Mouse (Mus musculus): ENCODE measurements at regions not wholly inside any gene's neighbourhood (a gene's known extent, or its start where the extent isn't known, plus 50 kb on each side); places are given as distances from the start of the nearest gene placed in this dataset.

DNA sequence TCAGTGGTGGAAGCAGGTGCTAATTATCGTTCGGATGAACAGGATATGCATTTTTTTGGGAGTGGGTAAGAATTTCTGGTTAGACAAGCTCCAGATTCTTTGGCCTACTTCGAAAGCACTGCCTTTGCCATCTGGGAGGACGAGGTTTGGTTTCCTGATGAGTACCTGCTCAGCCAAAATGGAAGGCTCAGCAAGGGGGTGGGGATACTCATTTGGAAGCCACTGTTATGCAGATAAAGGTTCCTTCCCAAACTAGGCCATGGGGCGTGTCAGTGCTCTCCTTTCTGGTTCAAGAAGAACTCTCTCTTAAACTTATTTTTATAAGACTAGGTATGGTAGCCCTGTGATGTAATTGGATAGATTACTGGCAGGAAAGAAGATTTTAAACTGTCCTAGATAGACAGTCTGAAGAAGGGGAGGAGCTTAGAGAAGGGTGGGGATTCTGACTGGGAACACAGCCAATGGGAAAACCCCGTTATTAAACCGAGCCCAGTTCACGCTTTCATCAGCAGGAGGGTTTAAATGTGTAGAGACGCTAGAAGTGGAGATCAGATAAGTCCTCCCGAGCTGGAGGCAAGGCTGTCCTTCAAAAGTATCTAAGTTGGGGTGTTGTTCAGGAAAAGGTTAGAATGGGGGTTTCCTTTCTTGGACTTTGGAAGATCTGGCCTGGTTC lies 119.7 kb upstream of the Bmp2 start:
- no peak for DNase-seq (ENCODE audit: extremely low read depth, insufficient read length, low spot score)

GRCm38 (mm10) chr2:133436913-133437843 lies 114.8 kb upstream of the Bmp2 start:
- no peak for DNase-seq (ENCODE audit: extremely low read depth, insufficient read length, low spot score)

DNA sequence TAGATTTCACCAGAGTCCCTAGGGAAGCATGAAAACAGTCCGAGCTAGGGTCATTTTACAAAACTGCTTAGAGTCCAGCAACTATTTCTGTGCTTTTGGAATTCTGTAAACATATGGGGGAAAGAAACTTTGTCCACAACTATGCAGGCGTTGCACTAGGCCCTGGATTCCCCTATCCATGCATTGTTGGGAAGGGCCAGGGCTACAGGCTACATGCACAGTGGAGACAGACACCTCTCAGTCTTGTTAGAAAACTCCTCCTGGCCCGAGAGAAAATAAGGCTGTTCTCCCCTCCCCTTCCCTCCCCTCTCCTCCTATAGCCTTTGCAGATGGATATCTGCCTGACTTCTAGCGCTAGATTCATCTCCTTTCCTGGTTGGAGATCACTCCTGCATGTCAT lies 113.9 kb upstream of the Bmp2 start:
- DNase-seq (ENCODE audit: extremely low read depth, insufficient read length, low spot score), result no peak

DNA sequence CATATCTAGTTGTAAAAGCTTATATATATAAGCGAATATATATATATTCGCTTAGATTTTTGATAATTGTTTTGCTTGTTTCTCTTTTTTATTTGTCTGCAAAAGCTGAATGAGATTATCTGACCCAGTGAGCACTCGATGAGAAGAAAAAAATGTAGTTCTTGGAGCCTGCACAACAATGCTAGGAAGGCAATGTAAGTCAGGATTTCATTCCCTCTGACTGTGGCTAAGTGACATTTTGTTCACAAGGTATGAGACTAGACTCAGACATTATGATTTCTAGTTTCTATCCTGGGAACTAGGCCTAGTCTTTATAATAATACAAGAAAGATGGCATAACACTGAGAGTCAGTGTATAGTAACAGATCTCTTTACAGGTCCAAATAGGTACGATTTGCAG lies 108.9 kb upstream of the Bmp2 start:
- no peak for DNase-seq (ENCODE audit: extremely low read depth, insufficient read length, low spot score)

DNA sequence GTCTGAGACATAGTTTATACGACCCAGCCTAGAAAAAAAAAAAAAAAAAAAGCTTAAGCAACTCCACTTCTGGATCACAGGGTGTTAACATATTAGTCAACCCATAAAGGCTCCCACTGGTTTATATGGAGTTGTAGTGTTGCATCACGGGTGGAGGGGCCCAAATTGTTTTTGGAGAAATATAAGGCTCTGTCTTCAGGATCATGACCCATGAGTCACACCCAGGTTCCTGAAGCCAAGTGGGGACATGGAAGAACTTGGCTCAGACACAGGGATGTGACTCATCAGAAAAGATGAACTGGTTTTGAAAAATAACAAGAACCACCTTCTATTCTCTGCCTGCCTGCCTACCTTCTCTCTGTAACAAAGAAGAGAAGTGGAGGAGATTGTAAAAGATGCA lies 108.5 kb upstream of the Bmp2 start:
- DNase-seq (ENCODE audit: extremely low read depth, insufficient read length, low spot score), result peak; percentile 19

- no peak for DNase-seq (ENCODE audit: extremely low read depth, insufficient read length, low spot score)
These were observed 99.0 kb upstream of the Bmp2 start for GRCm38 (mm10) chr2:133452947-133453346.

- no peak for DNase-seq (ENCODE audit: extremely low read depth, insufficient read length, low spot score)
These were observed 96.3 kb upstream of the Bmp2 start for GRCm38 (mm10) chr2:133455484-133456170.

- no peak for DNase-seq (ENCODE audit: extremely low read depth, insufficient read length, low spot score)
These were observed 95.2 kb upstream of the Bmp2 start for GRCm38 (mm10) chr2:133456785-133457184.

DNA sequence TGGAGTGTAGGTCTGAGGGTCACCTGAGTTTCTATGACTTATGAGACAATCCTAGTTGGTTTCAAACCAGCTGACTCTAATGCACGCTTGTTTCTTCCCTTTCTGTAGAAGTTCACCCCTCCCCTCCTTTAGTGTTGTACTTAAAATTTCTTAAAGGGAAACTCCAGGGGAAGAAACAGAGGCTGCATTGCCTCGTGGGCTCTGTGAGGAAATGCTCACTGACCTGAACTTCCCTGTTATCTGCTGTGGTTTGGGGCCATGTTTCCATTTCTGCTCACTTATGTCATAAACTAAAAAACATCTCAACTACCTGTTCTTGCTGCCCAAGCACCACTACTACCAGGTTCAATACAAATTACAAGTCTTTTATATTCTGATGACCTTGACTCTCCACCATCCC lies 93.2 kb upstream of the Bmp2 start:
- no peak for DNase-seq (ENCODE audit: extremely low read depth, insufficient read length, low spot score)

DNA sequence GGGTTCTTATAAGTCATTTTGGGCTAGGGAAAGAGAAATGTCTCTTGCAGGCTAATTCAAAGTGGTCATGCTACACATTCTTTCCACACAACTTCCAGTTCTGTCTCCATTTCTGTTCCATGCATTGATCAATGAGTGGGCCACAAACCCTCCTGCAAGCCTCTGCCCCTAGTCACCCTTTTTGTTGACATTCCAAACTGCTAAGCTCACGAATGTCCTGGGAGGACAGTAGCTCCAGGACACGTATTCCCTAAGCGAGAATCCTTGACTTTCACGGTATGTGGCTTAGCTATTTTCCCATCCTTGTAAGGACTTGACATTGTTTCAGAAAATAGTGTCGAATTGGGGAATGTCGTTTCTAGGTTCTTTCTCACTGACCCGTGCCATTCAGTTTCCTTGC lies 91.1 kb upstream of the Bmp2 start:
- DNase-seq (ENCODE audit: extremely low read depth, insufficient read length, low spot score), result no peak

DNA sequence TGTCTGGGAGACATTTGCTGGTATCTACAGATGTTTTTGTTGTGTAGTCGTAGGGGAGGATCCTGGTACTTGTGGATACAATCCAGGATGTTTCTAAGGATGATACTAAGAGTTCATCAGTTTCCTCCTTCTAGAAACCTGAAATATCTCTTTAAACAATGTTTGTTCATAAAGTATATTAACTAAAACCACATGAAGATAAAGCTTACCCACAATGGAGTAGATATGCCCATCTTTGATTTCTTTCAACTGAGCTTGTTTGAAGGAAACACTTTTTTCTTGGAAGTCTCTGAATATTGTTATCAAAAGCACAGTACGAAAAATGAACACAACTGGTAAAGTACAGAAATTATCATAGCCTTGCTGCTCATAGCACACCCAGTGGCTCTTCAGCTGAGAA lies 89.6 kb upstream of the Bmp2 start:
- DNase-seq (ENCODE audit: extremely low read depth, insufficient read length, low spot score), result no peak

- no peak for DNase-seq (ENCODE audit: extremely low read depth, insufficient read length, low spot score)
These were observed 84.5 kb upstream of the Bmp2 start for GRCm38 (mm10) chr2:133467170-133468168.

DNA sequence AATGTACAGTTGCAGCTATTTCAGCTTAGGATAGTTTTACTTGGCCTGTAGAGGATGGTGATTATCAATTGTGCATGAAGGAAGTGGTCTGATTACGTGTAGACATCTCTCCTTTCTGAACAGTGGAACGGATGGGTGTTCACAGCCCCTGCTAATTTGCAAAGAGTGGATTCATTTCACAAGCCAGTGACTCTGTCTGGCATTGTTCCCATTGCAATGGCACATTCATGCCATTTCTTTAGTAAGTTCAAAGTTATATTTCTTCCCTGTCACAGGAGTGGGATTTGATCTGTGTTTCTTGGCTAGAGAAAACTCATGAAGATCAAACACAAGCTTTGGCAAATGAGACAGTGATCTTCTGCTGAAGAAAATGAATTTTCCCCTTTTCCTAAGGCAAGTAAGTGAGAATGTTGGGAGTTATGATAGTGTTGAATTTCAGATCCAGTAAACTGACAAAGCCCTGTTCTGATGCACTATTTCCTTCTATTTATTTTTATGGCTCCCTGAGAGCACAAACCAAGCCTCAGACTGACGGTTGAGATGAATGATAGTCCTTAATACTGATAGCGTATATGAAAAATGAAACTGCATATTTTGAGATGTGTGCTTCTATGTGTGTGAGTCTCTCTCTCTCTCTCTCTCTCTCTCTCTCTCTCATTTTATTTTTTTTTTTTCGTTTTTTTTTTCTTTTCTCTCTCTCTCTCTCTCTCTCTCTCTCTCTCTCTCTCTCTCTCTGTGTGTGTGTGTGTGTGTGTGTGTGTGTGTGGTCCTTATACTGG lies 78.8 kb upstream of the Bmp2 start:
- DNase-seq (ENCODE audit: extremely low read depth, insufficient read length, low spot score), result no peak

DNA sequence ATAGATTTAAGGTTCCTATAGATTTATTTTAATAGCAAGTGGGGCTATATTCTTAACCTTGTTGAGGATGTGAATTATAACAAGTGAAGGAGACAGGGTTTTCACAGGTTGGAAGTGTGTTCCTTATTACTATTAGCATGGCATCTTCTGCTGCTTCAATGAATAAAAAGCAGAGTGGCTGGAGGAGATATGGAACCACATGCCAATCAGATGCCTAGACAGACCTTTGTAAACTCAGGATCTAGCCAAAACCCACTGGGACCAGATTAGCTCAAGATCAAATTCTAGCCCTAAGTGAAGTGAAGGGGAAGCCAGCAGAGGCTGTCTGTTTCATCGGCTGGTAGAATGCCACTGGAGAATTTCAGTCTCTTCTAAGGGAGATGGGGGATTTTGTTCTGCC lies 77.8 kb upstream of the Bmp2 start:
- no peak for DNase-seq (ENCODE audit: extremely low read depth, insufficient read length, low spot score)

DNA sequence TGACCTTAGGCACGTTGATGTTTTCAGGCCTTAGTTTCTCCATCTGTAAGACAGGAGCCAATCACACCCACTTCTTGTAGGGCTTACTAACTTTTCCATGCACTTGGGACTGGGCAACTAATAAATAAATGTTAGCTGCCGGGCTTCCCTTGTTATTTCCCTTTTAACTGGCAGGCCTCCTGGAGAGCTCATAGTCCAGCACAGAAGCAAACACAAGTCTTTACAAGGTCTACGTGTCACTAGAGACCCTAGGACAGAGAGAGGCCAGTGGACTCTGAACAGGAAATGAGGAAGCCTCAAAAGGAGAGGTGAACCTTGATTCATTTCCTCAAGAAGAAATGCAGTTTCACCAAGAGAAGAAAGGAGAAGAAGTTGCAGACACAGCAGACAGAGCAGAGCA lies 71.1 kb upstream of the Bmp2 start:
- DNase-seq (ENCODE audit: extremely low read depth, insufficient read length, low spot score), result no peak

- DNase-seq (ENCODE audit: extremely low read depth, insufficient read length, low spot score), result no peak
These were observed 70.7 kb upstream of the Bmp2 start for GRCm38 (mm10) chr2:133481305-133481704.

- DNase-seq (ENCODE audit: extremely low read depth, insufficient read length, low spot score), result no peak
These were observed 70.2 kb upstream of the Bmp2 start for GRCm38 (mm10) chr2:133481785-133482184.

DNA sequence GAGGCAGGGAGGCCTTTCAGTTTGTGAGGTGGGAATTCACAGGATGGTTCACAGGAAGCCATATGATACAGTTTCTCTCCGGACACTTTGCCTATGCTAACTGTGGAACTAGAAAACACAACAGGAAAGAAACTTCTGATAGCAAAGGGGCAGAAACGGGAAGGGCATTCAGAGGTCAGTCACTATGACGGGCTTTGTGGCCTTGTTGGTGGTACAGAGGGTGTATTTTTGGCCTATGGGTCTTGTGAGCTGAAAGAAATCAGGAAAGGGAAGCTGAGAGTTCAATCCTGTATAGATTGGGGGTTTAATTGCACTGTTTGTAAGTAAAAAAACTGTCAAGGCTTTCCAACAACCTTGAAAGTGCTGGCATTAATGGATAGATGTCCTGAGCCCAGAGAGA lies 56.5 kb upstream of the Bmp2 start:
- no peak for DNase-seq (ENCODE audit: extremely low read depth, insufficient read length, low spot score)

GRCm38 (mm10) chr2:133496389-133496788 lies 55.6 kb upstream of the Bmp2 start:
- no peak for DNase-seq (ENCODE audit: extremely low read depth, insufficient read length, low spot score)

- no peak for DNase-seq (ENCODE audit: extremely low read depth, insufficient read length, low spot score)
These were observed 54.9 kb upstream of the Bmp2 start for GRCm38 (mm10) chr2:133497071-133497470.

Measured in 3134 (cell line).